Mouse (Mus musculus) cerebellum, adult 8-10 months (tissue): ENCODE results near the gene Pafah1b3.

Source experiments
- DNase-seq: peaks from one replicate; pipeline ENCODE4 v3.0.0; 2022

The Pafah1b3 gene

DNA sequence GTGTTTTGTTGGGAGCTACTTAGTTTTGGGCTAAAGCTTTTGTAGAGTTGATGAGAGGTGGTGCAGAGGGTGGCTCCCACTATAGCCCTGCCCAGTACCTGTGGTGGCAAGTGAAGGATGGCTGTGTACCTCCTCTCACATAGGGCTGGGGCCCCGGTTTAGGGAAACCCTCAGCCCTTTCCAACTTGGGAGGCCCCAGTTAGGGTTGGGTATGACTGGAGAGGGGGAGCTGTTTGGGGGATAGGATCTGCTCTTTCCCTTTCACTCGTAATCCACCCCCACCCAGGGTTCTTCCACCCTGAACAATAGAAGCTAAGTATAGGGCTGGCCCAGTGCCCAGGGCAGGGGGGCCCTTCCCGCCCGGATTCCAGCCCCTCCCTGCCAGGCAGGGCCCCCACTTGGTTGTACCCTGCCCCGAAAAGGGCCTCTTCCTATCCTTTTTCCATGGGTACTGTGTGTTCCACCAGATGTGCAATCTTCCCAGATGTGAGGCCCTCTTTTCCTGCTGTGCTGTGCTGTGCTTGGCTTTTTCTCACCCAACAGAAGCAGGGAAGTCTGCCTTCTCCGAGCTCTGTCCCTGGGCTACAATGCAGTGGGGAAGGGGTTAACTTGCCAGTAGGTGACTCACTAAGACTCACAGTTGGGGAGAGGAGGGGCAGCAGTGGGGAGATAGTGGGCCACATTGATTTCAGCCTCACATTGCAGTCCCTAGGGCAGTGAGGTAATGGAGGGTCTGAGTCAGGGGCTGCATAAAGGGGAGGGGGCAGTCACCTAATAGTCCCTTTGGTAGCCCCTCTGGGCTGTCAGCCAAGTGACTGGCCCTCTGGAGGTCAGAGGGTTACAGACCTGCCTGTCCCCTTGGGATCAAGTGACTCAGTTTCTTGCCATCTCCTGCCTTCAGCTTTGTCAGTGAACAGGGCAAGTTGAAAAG is 17.7 kb downstream of the Pafah1b3 start:
- peak; percentile 67 for DNase-seq

DNA sequence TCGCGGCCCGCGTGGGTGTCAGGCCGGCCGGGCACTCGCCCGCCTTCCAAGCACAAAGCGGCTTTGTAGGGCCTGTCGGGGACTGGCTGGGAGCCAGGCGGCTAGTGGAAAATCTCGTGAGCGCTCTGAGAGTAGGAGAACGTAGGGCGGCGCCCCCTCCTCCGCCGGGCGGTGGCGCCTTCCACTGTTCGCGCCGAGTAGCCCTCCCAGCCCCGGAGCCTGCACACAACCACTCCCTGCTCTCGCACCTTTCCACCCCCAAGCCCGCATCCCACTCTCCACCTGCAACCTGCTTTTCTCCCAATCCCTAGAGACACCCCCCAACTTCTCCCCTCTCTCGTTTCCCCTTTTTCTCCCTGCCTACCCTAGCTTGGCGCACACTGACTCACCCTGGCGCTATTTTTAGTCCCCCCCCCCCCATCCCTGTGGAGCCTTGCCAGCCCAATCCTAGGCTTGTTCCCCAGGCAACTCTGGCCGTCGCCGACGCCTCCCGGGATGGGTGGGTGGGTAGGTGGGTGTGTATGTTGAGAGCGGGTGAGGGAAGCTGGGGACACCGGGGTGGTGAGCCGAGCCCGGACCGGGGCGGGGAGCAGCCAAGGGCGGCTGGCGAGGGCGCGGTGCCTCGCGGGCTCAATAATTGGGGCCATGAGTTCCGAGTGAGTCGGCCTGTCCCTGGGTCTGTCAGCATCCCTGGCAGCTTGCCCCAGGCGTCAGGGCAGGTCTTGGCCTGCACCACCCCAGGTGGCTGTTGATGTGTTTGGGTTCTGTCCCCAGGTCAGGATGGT is 18.5 kb downstream of the Pafah1b3 start:
- DNase-seq, result peak; percentile 91

DNA sequence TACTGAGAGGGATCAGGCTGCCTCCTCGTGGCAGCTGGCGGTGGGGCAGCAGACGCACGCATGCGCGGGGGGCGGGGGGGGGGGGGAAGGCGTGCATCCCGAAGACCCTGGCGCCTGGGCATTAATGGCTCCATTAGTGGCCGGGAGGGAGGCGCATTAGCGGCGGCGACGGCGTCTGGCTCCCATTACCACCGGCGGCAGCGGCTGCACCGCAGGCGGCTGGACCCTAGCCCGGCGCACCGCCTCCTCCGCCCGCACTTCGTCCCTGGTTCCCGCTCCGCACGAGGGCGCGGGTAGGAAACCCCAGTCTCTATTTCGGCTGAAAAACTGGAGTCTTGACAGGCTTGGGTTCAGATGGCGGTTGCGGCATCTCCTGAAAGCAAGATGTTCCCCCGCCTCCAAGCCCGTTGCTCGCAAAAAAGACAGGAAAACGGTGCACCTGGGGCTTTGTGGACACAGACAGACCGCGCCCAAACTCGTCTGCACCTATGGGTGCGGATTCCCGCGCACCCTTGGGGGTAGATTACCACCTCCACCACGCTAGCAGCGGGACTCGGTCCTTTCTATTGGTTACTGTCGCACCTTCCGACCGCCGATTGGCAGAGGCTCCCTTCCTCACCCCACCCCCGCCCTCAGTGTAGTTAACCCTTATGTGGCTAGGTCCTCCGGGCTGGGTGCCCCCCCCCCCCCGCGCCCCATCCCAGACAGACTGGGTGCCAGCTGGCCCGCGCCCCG is 19.3 kb downstream of the Pafah1b3 start:
- peak; percentile 87 for DNase-seq

DNA sequence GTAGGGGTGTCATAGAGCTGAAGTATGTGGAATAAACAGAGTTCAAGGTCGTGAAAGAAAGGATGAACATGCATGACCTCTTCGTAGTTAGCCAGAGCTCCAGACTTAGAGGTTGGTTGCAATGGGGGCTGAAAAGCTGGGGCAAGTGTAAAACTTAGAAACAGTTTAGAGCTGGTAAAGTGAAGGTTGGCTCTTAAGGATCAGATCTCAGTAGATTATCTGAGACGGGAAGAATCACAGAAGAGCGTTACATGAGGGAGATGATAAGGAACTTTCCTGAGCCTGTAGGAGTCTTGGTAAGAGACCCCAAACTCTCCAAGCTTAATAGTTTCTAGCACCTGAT is 19.8 kb downstream of the Pafah1b3 start:
- DNase-seq, result no peak

DNA sequence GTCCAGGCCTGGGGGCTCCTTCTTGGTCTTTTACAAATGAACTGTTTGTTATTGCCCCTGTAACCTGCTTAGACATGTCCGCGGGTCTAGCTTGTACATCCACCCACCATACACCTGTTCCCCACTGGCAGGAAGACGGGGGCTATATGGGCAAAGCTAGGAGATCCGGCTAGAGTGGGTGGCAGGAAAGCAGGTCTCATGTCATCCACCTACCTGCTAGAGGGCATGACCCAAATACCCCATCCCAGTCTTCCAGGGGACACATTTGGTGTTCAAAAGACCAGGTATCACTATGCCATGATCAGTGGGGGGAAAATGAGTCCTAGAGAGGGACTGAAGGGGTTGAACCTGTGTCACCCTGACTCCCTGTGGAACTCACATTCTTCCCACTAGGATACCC is 20.4 kb downstream of the Pafah1b3 start:
- no peak for DNase-seq

DNA sequence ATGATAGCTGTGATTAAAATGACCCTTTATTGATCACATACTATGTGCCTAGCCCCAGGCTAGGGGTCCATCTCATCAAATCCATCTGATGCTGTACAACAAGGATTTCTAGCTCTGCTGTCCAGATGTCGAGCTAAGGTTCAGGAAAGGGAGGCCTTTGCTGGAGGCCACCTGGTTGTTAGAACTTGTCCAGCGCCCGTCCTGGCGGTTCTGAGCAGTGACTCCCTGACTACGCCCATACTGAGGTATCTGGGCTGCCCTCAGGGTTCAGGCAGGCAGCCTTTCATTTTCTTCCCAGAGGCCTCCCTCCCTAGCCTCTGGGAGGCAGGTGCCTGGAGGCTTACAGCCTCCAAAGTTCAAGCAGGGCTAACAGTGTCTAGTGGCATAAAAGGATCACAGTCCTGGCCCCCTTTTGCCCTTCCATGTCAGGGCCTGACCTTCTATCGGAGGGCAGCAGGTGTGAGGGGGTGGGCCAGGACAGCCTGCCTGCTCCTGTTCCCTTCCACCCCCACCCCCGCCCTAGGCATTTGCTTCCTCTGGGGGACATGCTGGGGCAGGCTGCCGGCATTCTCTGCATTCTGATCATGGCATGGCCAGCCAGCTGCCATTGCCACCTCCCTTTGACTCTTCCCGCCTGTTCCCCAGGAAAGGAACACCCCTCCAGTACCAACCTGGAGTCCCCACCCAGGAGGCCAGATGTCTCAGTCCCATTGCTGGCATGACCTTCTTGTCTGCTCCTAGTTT is 22.1 kb downstream of the Pafah1b3 start:
- DNase-seq, result no peak

DNA sequence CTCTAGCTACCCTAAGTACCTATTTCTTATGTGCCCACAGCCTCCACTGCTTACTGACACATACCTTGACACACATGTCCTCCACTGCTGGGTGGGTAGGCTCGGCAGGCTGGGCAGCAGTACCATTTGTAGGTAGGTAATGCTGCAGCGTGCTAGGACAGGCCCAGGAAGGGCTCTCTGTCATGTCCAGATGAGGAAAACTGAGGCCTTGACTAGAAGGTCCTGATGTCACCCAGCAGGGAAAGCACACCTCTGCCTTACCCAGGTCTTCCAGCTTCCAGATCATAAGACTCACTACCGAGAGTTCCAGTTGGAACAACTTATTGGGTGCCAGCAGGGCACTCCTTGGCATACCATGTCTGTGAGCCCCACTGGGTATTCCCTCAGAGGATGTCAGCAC is 22.8 kb downstream of the Pafah1b3 start:
- DNase-seq, result no peak

DNA sequence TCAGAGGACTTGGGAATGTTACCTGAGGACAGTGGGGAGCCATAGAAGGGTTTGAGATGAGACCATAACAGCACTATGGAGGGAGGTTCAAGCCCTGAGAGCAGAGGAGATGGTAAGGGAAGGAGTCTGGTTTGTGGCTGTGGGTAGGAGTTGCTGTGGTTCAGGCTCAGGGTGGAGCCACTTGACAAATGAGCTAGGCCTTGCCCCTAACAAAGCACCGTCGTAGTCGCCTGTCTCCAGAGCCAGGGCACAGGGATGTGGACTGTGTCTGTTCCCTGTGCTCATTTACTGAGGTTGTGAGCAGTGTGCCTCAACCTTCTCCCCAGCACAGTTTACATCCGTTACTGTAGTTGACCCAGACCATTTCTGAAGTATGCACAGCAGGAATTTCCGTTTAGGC is 23.2 kb downstream of the Pafah1b3 start:
- DNase-seq, result no peak

DNA sequence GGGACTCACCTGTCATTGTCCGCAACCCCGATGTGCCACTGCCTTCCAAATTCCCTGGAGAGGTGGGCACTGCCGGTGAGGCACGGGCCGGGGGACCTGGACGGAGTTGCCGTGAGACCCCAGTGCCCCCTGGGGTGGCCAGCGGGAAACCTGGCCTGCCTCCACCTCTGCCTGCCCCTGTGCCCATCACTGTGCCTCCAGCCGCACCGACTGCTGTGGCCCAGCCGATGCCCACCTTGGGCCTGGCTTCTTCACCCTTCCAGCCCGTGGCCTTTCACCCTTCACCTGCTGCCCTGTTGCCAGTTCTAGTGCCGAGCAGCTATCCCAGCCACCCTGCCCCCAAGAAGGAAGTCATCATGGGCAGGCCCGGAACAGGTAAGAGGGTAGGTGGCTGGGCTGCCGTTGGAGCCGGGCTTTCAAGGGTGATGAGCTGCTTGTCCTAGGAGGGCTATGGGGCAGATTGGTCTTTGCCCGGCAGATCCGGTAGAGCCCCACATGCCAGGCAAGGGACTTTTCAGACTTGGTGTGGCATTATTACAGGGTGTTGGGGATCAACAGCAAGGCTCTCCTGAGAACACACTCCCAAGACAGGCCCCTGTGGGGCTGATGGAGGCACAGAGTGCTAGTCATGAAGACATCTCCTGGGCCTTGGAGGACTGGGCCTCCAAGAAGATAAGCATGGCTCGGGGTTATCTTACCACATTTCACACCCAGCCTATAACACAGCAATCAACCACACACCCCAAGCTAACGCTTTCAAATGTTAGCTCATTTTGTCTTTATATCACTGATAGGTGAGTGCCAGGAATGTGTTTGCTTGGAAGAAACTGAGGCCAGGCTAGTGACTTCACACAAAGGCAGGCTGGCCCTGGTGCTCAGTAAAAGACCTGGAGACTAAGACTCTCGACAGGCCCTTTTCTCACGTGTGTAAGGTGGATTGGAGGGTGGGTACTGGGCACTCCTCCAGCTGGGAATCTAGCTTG is 24.2 kb downstream of the Pafah1b3 start:
- peak; percentile 42 for DNase-seq

DNA sequence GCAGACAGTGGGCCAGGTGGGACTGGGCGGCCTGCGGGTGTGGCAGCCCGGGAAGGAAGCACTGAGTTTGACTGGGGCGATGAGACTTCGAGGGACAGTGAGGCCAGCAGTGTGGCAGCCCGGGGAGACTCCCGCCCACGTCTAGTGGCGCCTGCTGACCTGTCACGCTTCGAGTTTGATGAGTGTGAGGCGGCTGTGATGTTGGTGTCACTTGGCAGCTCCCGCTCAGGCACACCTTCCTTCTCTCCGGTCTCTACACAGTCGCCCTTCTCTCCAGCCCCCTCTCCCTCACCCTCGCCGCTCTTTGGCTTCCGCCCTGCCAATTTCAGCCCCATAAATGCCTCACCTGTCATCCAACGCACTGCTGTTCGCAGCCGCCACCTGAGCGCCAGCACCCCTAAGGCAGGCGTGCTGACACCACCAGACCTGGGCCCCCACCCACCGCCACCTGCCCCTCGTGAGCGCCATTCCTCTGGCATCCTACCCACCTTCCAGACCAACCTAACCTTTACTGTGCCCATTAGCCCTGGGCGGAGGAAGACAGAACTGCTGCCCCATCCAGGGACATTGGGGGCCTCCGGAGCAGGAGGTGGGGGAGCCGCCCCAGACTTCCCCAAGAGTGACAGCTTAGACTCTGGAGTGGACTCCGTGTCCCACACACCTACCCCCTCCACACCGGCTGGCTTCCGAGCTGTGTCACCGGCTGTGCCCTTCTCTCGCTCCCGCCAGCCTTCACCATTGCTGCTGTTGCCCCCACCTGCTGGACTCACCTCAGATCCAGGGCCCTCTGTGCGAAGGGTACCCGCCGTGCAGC is 25.1 kb downstream of the Pafah1b3 start:
- no peak for DNase-seq

DNA sequence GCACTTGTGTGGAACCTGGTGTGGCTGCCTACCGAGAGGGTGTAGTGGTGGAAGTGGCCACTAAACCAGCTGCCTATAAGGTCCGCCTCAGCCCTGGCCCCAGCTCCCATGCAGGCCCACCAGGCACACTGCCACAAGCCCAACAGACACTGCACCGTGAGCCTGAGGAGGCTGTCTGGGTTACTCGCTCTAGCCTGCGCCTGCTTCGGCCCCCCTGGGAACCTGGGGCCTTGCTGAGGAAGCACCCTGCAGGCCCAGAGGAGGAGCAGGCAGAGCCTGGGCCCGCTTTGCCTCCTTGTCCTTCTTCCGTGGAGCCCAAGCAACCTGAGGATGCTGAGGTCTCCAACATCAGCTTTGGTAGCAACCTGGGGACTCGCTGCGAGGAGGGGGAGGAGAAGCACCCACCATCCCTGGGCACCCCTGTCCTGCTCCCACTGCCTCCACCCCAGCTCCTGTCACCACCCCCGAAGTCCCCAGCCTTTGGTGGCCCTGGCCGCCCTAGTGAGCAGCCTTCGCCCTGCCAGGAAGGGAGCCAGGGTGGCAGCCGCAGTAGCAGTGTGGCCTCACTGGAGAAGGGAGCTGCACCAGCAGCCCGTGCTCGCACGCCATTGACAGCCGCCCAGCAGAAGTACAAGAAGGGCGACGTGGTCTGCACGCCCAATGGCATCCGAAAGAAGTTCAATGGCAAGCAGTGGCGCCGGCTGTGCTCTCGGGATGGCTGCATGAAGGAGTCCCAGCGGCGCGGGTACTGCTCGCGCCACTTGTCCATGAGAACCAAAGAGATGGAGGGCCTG is 25.9 kb downstream of the Pafah1b3 start:
- DNase-seq, result peak; percentile 29

DNA sequence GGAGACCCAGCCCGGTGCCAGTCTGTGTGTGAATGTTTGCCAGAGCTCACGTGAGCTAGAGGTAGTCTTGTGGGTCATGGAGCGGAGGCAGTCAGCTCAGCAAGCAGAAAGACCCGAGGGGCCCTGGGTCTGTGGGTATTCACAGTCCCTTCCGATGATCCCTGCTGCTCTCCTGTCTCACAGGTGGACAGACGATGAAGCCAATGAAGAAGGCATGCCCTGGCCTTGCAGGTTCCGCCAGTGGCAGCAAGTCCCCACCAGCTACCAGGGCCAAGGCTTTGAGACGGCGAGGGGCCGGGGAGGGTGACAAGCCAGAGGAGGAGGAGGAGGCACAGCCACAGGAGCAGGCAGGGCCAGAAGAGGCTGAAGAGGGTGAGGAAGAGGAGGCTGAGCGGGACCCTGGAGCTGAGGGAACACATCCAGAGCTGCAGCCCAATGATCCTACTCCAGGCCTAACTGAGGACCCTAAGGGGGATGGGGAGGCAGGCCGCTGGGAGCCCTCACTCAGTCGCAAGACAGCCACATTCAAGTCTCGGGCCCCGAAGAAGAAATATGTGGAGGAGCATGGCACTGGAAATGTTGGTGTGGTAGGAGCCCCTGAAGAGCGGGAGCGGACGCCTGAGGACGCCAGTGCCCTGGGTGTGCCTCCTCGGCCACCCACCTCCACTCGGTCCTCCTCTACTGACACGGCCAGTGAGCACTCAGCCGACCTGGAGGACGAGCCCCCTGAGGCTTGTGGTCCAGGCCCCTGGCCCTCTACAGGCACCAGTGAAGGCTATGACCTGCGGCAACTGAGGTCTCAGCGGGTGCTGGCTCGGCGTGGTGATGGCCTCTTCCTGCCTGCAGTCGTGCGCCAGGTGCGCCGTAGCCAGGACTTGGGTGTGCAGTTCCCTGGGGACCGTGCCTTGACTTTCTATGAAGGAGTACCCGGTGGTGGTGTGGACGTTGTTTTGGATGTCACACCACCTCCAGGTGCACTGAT is 26.8 kb downstream of the Pafah1b3 start:
- peak; percentile 45 for DNase-seq

DNA sequence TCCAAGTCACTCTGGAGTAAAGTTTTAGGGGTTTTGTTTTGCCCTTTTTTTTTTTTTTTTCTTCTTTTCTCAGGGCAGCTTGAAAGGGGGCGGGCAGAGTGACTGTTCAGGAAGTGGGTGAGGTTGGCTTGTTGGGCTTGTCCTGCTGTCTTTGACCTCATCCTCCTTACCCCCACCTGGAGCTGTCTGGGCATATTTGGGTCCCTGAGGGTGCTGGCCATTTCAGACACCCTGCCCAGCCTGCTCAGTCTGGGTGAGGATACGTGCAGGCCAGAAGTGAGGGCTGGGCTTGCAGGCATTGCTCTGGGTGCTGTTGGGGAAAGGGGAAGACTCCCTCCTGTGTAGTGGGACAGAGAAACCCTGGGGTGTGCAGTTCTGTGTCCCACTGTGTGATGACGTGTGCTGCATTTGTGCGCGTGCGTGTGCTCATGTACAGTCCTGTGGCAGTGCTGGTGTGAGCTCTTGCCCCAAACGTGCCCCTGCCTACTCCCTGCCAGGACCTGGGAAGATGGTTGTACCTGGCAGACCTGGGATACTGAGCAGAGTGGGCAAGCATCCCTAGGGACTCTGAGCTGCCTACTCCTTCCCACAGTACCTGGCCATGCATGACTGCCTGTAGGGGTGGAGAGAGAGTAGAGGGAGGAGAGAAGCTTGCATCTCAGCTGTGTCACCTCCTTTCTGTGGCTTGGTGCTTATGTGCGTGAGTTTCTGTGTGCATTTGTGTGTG is 28.1 kb downstream of the Pafah1b3 start:
- peak; percentile 36 for DNase-seq

DNA sequence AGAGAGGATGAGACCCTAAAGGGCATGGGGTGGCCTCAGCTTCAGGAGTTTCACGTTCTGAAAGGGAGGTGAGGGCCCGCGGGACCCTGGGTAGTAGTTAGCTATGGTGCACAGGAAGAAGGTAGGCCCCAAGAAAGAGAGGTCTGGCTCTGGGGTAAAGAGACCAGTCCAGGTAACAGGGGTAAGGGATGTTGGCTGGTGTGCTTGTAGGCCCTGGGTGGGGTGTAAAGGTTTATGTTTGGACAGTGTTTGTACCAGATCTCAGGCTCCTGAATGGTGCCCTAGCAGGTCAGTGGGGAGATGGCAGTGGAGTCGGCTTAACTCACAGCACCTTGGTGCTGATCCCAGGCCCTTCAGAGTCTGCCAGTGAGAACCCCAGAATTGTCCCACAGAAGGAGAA is 28.8 kb downstream of the Pafah1b3 start:
- peak; percentile 50 for DNase-seq

DNA sequence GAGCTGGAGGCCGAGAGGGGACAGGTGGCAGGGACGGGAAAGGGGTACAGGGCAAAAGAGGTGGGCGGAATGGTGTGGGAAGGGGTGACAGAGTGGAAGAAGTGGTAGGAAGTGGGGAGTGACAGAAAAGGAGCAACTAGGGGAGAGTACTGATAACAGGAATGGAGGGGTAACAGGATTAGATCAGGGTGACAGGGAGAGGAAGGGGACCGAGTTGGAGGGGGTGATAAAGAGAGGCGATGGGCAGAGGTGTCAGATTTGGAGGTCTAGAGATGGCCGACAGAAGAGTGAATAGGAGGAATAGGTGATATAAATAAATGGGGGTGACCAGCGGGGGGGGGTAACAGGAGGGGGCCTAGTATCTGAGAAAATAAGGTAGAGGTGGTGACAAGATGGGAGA is 29.2 kb downstream of the Pafah1b3 start:
- no peak for DNase-seq

DNA sequence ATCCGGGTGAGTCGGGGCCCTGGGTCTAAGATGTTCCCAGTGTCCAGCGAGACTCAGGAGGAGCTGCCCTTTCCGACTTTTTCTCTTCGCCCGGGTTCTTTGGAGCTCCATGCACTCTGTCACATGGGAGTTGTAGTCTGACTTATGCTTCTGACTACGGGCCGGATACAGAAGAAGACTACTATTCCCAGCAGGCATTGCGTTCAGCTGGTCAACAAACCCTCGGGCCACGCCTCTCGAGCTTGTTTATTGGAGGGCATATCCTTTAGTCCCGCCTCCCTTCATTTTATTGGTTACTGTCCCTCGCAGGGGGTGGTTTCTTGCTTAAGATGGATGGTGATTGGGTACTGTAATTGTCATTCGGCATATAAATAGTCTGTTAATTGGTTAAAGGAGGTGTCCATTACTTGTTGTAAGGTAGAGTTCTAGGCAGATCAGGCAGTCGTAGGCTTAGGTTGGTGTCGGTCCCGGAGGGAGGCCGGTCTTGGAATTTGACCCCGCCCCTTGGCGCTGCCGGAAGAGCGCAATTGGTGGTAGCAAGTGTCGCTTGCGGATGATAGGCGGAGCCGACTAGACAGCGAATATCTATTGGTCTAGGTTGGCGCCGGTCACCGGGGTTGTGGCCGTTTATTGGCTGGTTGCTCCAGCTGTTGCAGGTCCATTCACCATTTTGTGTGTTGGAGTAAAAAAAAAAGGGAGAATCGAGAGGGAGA is 29.9 kb downstream of the Pafah1b3 start:
- DNase-seq, result peak; percentile 99

DNA sequence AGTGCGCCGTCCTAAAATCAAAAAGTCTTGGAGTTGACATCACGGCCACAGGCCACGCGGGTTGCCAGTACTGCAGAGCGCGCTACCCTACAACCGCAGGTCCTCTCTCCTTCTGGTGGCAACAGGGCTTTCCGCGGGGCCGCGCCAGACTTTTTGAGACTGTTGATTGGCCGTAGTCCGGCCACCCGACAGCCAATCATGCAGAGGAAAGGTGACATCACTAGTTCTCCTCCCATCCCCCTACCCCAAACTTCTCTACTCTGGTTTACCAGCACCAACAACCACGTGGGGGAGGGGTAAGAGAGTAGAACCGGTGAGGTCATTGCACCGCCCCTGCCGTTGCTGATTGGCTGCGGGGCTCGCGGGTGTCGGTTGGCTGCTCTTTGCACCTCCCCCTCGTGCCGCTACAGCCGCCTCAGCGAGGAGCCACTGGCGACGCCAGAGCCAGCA is 30.5 kb downstream of the Pafah1b3 start, which contains the start of gene Cic:
Gene Cic (plus strand): TSS at position 404 of the 450 bp plus-strand sequence.
- DNase-seq, result peak; percentile 99
